Mouse (Mus musculus) ES-E14 (cell line): ENCODE results near the gene Serpinh1.

Experiments used
- MAFK ChIP-seq: IDR thresholded peaks from 2 replicates; pipeline ENCODE4 v1.6.1; 2014; ENCODE audit warnings: mild to moderate bottlenecking, low read depth, low read length, inconsistent platforms; ENCODE audit not compliant: insufficient read depth
- ZC3H11A ChIP-seq: IDR thresholded peaks from 2 replicates; pipeline ENCODE4 v1.6.1; 2012; ENCODE audit warnings: low read depth, mild to moderate bottlenecking, inconsistent platforms, low read length, borderline replicate concordance

DNA sequence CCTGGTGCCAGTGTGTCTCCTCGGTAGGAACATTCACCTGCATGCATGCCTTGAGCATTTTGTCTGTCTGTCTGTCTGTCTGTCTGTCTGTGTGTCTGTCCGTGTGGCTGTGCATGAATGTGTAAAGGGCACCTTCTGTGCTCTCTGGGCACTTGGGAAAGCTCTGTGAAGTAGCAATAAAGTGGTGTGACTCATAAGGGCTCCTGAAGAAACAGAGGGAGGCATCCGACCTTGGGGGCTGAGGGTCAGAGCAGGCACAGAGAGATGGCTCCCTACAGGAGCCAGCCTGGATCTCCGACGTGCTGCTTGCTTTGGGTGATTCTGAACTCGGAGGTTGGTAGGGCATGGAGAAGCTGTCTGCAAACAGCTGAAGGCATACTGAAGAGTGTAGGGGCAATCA is 49.4 kb upstream of the Serpinh1 start:
- TF ChIP-seq ZC3H11A (no peak), MAFK (no peak)
